Mouse (Mus musculus) ES-E14 (cell line): ENCODE measurements around the gene Usp20. TPM values are rescaled to one million over a fixed set of nuclear protein-coding genes. Genes with fewer than 3 reads are reported as not detected.

Experiments used
- DNase-seq: peaks from one replicate; pipeline ENCODE4 v3.0.0-alpha.2; 2013; ENCODE audit warnings: low read depth, low spot score
- H3K27ac ChIP-seq: 2 replicates; pipeline ENCODE4 v1.5.1; 2012; ENCODE audit warnings: low read depth, mild to moderate bottlenecking, low read length, moderate library complexity, mixed read lengths; ENCODE audit not compliant: poor library complexity, insufficient read depth, severe bottlenecking
- H3K36me3 ChIP-seq: 2 replicates; pipeline ENCODE4 v1.6.1; 2012; ENCODE audit warnings: mild to moderate bottlenecking, low read length, moderate library complexity, mixed read lengths; ENCODE audit not compliant: control insufficient read depth, poor library complexity, insufficient read depth, severe bottlenecking
- H3K4me1 ChIP-seq, 2 experiments: fragments of 150-350 bp in 1 of 2; sonication (generic) in 1 of 2; 2 replicates each; pipeline ENCODE4 v1.6.1; 2012; ENCODE audit warnings: low read length in 2 of 2, mild to moderate bottlenecking in 1 of 2, mixed read lengths in 1 of 2; ENCODE audit not compliant: control insufficient read depth in 2 of 2, insufficient read depth in 2 of 2, poor library complexity in 1 of 2
- H3K4me3 ChIP-seq, 2 experiments: fragments of 150-350 bp in 1 of 2; sonication (generic) in 1 of 2; 2 replicates each; pipeline ENCODE4 v1.5.1; 2012; ENCODE audit warnings: low read length in 2 of 2, low read depth in 1 of 2, mild to moderate bottlenecking in 1 of 2, mixed read lengths in 1 of 2; ENCODE audit not compliant: insufficient read depth in 1 of 2, poor library complexity in 1 of 2, severe bottlenecking in 1 of 2
- H3K9ac ChIP-seq: 2 replicates; pipeline ENCODE4 v1.6.1; 2012; ENCODE audit warnings: low read depth, mild to moderate bottlenecking, low read length, mixed read lengths; ENCODE audit not compliant: poor library complexity, insufficient read depth, severe bottlenecking
- H3K9me3 ChIP-seq: fragments of 150-350 bp; sonication (generic); 2 replicates; pipeline ENCODE4 v1.6.1; 2012; ENCODE audit warnings: low read depth, mild to moderate bottlenecking, low read length; ENCODE audit not compliant: control insufficient read depth, insufficient read depth
- CHD2 ChIP-seq: IDR thresholded peaks from 2 replicates; pipeline ENCODE4 v1.6.1; 2014; ENCODE audit warnings: mild to moderate bottlenecking, low read depth, low read length, inconsistent platforms
- HCFC1 ChIP-seq: IDR thresholded peaks from 2 replicates; pipeline ENCODE4 v1.6.1; 2012; ENCODE audit warnings: low read length, inconsistent platforms, borderline replicate concordance; ENCODE audit not compliant: insufficient read depth
- MAFK ChIP-seq: IDR thresholded peaks from 2 replicates; pipeline ENCODE4 v1.6.1; 2014; ENCODE audit warnings: mild to moderate bottlenecking, low read depth, low read length, inconsistent platforms; ENCODE audit not compliant: insufficient read depth
- ZC3H11A ChIP-seq: IDR thresholded peaks from 2 replicates; pipeline ENCODE4 v1.6.1; 2012; ENCODE audit warnings: low read depth, mild to moderate bottlenecking, inconsistent platforms, low read length, borderline replicate concordance
- ZNF384 ChIP-seq: IDR thresholded peaks from 2 replicates; pipeline ENCODE4 v1.6.1; 2012; ENCODE audit warnings: low read depth, low read length, inconsistent platforms
- in situ Hi-C, 2 experiments: fragments of 600-800 bp; cut with MboI; formaldehyde crosslinking; loops; one replicate each; pipeline ENCODE4 v1.15.1; 2025; ENCODE audit warnings: low sequenced_read_pairs in 2 of 2, inconsistent platforms in 1 of 2; ENCODE audit not compliant: unreplicated experiment in 2 of 2
- total RNA-seq: library from RNA; depleted of rRNA; stranded (reverse); fragments of 300-350 nt; gene quantifications from 2 replicates; pipeline ENCODE4 v1.2.3, GENCODE M21; 2012

The Usp20 gene
- total RNA-seq, 1 experiment = 8.5 TPM

GRCm38 (mm10) chr2:30983024-30983423, 945 bp downstream of the Usp20 start:
- peaks cover 8% of the 10 kb centered on the region; the same call in 1 of the 2 replicates for H3K36me3 ChIP-seq
- DNase-seq = no peak
- peak overlapping the region; percentile 65 to 88; a peak in 3 of 4 replicates for H3K4me3 ChIP-seq
- in situ Hi-C loops = no loop called here
- no peak overlapping the region for H3K9ac ChIP-seq
- H3K4me1 ChIP-seq = peaks cover 5 to 13% of the 10 kb centered on the region in 2 experiments; a peak in 3 of 4 replicates
- no peak for TF ChIP-seq ZNF384
- TF ChIP-seq ZC3H11A = no peak
- no peak for TF ChIP-seq HCFC1
- TF ChIP-seq CHD2 = no peak
- TF ChIP-seq MAFK = no peak
- H3K27ac ChIP-seq = no peak overlapping the region
- H3K9me3 ChIP-seq = no peaks in the 10 kb centered on the region

- in situ Hi-C loops = no loop called here
- Histone ChIP-seq H3K27ac (no peak overlapping the region), H3K36me3 (no peaks in the 10 kb centered on the region), H3K4me1 (peaks cover 5 to 13% of the 10 kb centered on the region in 2 experiments; a peak in 3 of 4 replicates), H3K9ac (peak overlapping the region; percentile 26; the same call in 1 of the 2 replicates), H3K9me3 (no peaks in the 10 kb centered on the region), H3K4me3 (peak overlapping the region; percentile 4 to 14; a peak in 2 of 4 replicates)
- peak; percentile 83 for DNase-seq
- TF ChIP-seq MAFK (peak; percentile 68), HCFC1 (no peak)
These were observed 3.3 kb downstream of the Usp20 start for GRCm38 (mm10) chr2:30985111-30986020.

GRCm38 (mm10) chr2:30990221-30990620, 8.1 kb downstream of the Usp20 start:
- TF ChIP-seq HCFC1 (no peak), CHD2 (no peak), MAFK (no peak), ZC3H11A (no peak), ZNF384 (no peak)

GRCm38 (mm10) chr2:30994853-30995252, 12.8 kb downstream of the Usp20 start:
- no peak for DNase-seq
- no peak overlapping the region for H3K4me3 ChIP-seq
- H3K9me3 ChIP-seq = no peaks in the 10 kb centered on the region
- TF ChIP-seq ZNF384 (no peak), MAFK (no peak), HCFC1 (no peak), ZC3H11A (no peak), CHD2 (no peak)
- H3K36me3 ChIP-seq = no peaks in the 10 kb centered on the region
- H3K4me1 ChIP-seq = peaks cover 0 to 9% of the 10 kb centered on the region in 2 experiments; a peak in 2 of 4 replicates
- H3K9ac ChIP-seq = no peak overlapping the region
- in situ Hi-C loops = no loop called here
- H3K27ac ChIP-seq = no peak overlapping the region

More at GRCm38 (mm10) chr2:30990221-30990620, 8.1 kb downstream of the Usp20 start:
- Histone ChIP-seq H3K27ac (no peak overlapping the region), H3K9ac (no peak overlapping the region), H3K9me3 (no peaks in the 10 kb centered on the region), H3K4me3 (no peak overlapping the region), H3K36me3 (no peaks in the 10 kb centered on the region), H3K4me1 (peaks cover 3 to 8% of the 10 kb centered on the region in 2 experiments; a peak in 2 of 4 replicates)
- in situ Hi-C loops = no loop called here
- no peak for DNase-seq
